Mouse (Mus musculus) c-Kit-negative CD71-positive TER-119-positive erythroid progenitor cells, embryonic 14.5 days (primary cell): ENCODE results near the gene 2810004N23Rik.

Source experiments
- DNase-seq: peaks from one replicate; pipeline ENCODE4 v3.0.0-alpha.2; 2013; ENCODE audit warnings: low read depth, low spot score

The 2810004N23Rik gene

GRCm38 (mm10) chr8:124823497-124823896, 39.4 kb downstream of the 2810004N23Rik start:
- DNase-seq = no peak

- DNase-seq = no peak
Observed at GRCm38 (mm10) chr8:124820125-124820524, 42.8 kb downstream of the 2810004N23Rik start.

- DNase-seq = no peak
Observed at GRCm38 (mm10) chr8:124819612-124820115, 43.3 kb downstream of the 2810004N23Rik start.

- no peak for DNase-seq
Observed at GRCm38 (mm10) chr8:124817361-124817760, 45.6 kb downstream of the 2810004N23Rik start.

GRCm38 (mm10) chr8:124816866-124817265, 46.1 kb downstream of the 2810004N23Rik start:
- DNase-seq = no peak

GRCm38 (mm10) chr8:124815870-124816269, 47.0 kb downstream of the 2810004N23Rik start:
- no peak for DNase-seq

- DNase-seq = no peak
Observed at GRCm38 (mm10) chr8:124813326-124813725, 49.6 kb downstream of the 2810004N23Rik start.

- DNase-seq = no peak
Observed at GRCm38 (mm10) chr8:124810689-124811394, 52.1 kb downstream of the 2810004N23Rik start.

- DNase-seq = no peak
Observed at GRCm38 (mm10) chr8:124810056-124810610, 52.8 kb downstream of the 2810004N23Rik start.

- DNase-seq = no peak
Observed at GRCm38 (mm10) chr8:124809419-124809818, 53.5 kb downstream of the 2810004N23Rik start.

GRCm38 (mm10) chr8:124805990-124806389, 56.9 kb downstream of the 2810004N23Rik start:
- no peak for DNase-seq

GRCm38 (mm10) chr8:124803824-124804702, 58.9 kb downstream of the 2810004N23Rik start:
- no peak for DNase-seq

- no peak for DNase-seq
Observed at GRCm38 (mm10) chr8:124800542-124800941, 62.4 kb downstream of the 2810004N23Rik start.

GRCm38 (mm10) chr8:124795781-124796488, 67.0 kb downstream of the 2810004N23Rik start:
- DNase-seq = no peak

- no peak for DNase-seq
Observed at GRCm38 (mm10) chr8:124794486-124794780, 68.5 kb downstream of the 2810004N23Rik start.

- no peak for DNase-seq
Observed at GRCm38 (mm10) chr8:124793661-124794485, 69.0 kb downstream of the 2810004N23Rik start.

GRCm38 (mm10) chr8:124793172-124793651, 69.7 kb downstream of the 2810004N23Rik start:
- no peak for DNase-seq

GRCm38 (mm10) chr8:124792708-124793107, 70.2 kb downstream of the 2810004N23Rik start, which contains the start of gene Trim67:
TSS of gene Trim67 (plus strand) at chr8:124793092.
- no peak for DNase-seq

- DNase-seq = no peak
Observed at GRCm38 (mm10) chr8:124792186-124792585, 70.7 kb downstream of the 2810004N23Rik start.

GRCm38 (mm10) chr8:124791751-124792150, 71.2 kb downstream of the 2810004N23Rik start:
- DNase-seq = no peak

GRCm38 (mm10) chr8:124790676-124791075, 72.2 kb downstream of the 2810004N23Rik start:
- no peak for DNase-seq
